Mouse (Mus musculus) frontal cortex, postnatal 25 days (tissue): Measurements from ENCODE around the gene Acot8.

Experiments used
- DNase-seq, 2 experiments: peaks; one replicate each; pipeline ENCODE4 v3.0.0; 2022; ENCODE audit warnings: low spot score in 2 of 2

Acot8 gene

DNA sequence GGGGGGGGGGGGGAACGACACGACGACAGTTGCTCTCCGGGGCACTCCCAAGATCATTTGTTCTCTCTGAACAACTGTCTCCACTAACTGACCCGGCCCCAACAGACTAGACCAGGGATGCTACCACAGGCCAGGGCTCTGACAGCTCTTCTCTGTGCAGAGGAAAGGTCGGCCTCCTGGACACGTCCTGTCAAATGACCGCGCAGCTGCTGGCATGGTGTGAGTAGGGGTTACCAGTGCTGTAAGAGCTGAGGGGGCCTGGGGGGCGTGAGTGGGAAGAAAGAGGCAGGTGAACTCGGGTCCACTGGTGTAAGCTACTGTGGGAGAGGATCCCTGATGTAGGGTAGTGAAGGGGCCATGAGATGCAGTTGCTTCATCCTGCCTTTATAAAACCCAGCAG is 46.8 kb downstream of the Acot8 start:
- DNase-seq = no peak

DNA sequence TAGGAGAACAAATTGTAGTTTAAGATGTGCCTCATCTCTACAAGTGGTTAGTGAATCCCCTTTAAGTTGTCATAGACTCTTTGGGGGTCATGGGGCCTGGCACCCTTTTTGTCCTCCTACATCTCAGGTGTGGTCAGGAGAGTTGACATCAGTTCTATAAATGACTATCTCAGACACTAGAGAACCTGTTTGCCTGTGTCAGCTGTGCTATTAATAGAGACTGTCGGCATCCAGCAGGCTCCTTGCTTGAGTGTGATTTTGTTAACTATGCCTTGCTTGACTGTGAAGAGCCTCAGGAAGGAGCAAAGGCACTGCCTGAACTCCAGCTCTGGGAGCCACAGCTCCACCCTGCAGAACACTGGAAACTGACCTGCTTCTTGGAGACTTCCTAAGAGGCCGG is 49.9 kb downstream of the Acot8 start:
- DNase-seq = no peak

GRCm38 (mm10) chr2:164754105-164754504 is 50.6 kb downstream of the Acot8 start:
- DNase-seq = no peak

- no peak for DNase-seq
Measured at GRCm38 (mm10) chr2:164752454-164752853, 52.2 kb downstream of the Acot8 start.

GRCm38 (mm10) chr2:164748991-164749390 is 55.7 kb downstream of the Acot8 start:
- DNase-seq = no peak

DNA sequence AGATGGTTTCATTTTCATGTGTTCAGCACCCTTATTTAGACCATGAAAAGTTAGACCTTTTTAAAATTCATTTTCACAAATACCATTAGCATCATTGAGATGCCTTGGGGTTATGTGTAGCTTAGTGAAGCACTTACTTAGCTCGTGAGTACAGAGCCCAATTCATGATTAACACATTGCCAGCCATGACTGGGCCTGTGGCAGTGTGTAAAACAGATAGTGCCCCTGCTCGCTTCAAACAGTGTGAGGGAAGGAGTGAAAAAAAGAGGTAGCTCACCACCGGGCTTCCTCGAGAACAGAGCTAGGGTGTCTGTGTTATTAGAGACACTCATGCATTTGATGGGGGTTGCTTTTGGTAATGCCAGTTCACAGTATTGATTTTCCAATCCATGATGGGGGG is 56.5 kb downstream of the Acot8 start:
- DNase-seq = no peak

DNA sequence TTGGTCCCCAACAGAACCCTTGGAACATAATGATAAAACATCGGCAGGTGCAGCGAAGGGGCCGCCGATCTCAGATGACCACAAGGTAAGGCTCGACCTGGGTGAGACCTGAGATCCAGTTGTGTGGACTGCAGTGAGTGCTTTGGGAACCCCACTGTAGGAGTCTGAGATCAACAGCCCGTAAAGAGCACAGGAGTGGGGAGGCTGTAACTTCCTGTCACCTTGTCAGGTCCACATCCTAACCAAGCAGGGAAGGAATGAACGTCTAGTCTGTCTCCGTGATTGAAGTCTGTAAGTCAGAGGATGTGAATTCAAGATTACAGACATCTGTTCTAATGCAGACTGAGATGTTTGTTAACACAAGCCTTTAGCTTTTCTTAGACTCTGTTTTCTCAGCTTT is 58.0 kb downstream of the Acot8 start:
- no peak for DNase-seq

DNA sequence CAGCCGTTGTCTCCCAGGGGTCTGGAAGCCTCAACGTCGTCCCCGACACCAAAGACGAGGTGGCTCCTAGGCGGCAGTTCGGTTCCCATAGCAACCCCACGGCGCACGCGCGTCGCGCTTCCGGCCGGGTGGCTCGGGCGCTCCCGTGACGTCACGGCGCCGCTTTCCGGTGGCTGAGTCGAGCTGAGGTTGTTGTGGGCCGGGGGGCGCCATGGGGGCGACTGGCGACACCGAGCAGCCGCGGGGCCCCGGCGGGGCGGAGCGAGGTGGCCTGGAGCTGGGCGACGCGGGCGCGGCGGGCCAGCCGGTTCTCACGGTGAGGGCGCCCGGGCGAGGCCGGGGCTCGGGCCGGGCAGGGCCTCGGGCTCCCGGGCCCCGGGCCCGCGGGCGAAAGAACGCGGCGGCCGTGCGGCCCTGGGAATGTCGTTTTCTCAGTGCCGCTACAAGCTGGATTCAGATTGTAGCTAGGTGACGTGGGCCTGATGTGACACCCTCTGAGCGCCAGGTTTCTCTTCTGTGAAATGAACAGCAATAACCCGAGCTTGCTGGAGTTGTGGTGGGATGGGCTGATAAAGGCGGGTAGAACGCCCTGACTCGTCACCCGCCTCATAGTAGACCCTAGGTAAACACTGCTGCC is 58.7 kb downstream of the Acot8 start, which contains the start of the genes Wfdc3 and Dnttip1:
TSS of gene Wfdc3 (minus strand) at position 89 of the 637 bp plus-strand sequence.
TSS of gene Dnttip1 (plus strand) at position 141 of the 637 bp plus-strand sequence.
- peak; percentile 89 to 92 for DNase-seq

DNA sequence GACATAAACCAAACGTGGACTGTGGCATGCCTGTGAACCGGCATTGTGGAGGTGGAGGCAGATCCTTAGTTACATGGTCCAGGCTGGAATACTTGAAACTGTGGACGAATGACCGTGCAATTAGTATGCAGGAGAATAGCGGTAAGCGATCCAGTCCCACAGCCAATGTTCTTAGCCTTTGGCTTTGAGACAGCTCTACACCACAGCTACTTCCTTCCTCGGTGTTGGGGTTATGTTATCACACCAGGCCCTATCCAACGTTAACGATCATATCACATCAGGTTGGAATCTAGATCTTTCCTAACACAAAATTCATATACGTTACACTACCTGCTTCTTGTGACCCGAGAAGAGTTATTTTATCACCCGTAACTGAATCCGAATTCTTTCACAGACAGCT is 59.7 kb downstream of the Acot8 start:
- DNase-seq = no peak
